Mouse (Mus musculus): ENCODE results near the gene Gli2. TPM values are rescaled to one million over a fixed set of nuclear protein-coding genes. Genes with fewer than 3 reads are reported as not detected.

Gene Gli2
- polyA plus RNA-seq, 1 experiment = not detected

DNA sequence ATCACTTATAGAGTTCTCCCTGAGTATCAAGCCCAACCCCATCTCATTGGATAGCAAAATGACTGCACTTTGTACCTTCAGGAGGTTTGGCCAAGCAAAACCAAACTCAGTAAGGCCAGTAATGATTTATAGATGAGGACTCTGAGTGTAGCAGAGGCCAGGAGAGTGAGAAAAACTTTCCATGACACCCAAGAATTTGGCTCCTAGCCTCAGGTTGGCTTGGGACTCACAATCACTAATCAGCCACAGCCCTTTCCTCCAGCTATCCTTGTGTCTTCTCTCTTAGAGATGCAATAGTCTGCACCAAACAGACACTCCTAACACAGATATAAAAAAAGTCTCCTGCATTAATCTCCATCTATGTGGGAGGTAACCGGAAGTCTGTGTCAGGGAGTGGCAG, 31.1 kb downstream of the Gli2 start:
- H3K4me3 ChIP-seq (ENCODE audit: insufficient read depth, low read depth, low read length) = no peak overlapping the region
- no peak overlapping the region for H3K27ac ChIP-seq (ENCODE audit: insufficient read depth, low read depth, low read length)
- TF ChIP-seq POLR2A (IDR thresholded peaks at IDR 0.05; ENCODE audit: insufficient read depth, low read depth, low read length) (no peak), CTCF (IDR thresholded peaks at IDR 0.05; ENCODE audit: insufficient read depth, low read depth, low read length) (no peak)
- 67% methylated on average over 1 of the region's 1 CpGs for WGBS
- H3K4me1 ChIP-seq (ENCODE audit: control insufficient read depth, insufficient read depth, low read length) = no peaks in the 10 kb centered on the region; the same call in 1 of the 2 replicates

DNA sequence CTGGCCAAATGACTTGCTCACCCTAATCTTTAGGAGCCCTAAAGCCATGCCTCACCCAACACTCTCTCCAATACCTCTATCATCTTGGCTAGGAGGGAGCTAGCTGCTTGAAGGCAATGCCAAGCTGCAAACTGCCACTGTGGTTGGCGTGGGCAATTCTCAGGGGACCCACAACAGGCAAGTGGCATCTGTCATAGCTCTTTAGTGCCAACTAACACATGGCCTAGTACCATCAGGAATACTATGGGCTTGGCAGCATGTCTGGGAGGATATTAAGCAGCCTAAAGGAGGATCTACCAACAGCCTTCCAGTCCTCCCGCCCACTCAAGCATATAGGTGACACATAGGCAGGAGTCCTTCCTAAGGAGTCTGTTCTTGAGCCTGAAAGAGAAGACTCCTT, 33.3 kb downstream of the Gli2 start:
- WGBS = 87% methylated on average over 2 of the region's 2 CpGs
- H3K27ac ChIP-seq (ENCODE audit: insufficient read depth, low read depth, low read length) = no peak overlapping the region
- no peaks in the 10 kb centered on the region for H3K4me1 ChIP-seq (ENCODE audit: control insufficient read depth, insufficient read depth, low read length)
- no peak overlapping the region for H3K4me3 ChIP-seq (ENCODE audit: insufficient read depth, low read depth, low read length)
- no peak for TF ChIP-seq CTCF (IDR thresholded peaks at IDR 0.05; ENCODE audit: insufficient read depth, low read depth, low read length)
- TF ChIP-seq POLR2A (IDR thresholded peaks at IDR 0.05; ENCODE audit: insufficient read depth, low read depth, low read length) = no peak

DNA sequence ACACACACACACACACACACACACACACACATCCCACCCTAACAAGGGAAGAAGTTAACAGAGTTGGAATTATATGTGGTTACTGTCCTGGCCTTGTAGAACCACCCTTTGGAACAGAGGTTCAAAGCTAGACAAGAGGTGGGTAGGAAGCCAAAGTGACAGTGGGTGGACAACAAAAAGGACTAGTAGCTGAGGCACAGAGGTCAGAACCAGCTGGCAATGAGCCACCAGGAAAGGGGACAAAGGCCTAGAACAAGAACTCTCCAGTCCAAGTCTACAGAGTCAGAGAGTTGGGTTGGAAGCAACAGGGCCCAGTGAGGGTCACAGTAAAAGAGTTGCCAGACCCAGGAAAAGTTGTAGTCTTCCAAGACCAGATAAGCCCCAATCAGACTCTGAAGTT, 34.4 kb downstream of the Gli2 start:
- TF ChIP-seq POLR2A (IDR thresholded peaks at IDR 0.05; ENCODE audit: insufficient read depth, low read depth, low read length) (no peak), CTCF (IDR thresholded peaks at IDR 0.05; ENCODE audit: insufficient read depth, low read depth, low read length) (no peak)
- H3K4me3 ChIP-seq (ENCODE audit: insufficient read depth, low read depth, low read length) = no peak overlapping the region
- no peaks in the 10 kb centered on the region for H3K4me1 ChIP-seq (ENCODE audit: control insufficient read depth, insufficient read depth, low read length)

GRCm38 (mm10) chr1:119016866-119017265, 36.6 kb downstream of the Gli2 start:
- Histone ChIP-seq H3K4me1 (ENCODE audit: control insufficient read depth, insufficient read depth, low read length) (no peaks in the 10 kb centered on the region), H3K27ac (ENCODE audit: insufficient read depth, low read depth, low read length) (no peak overlapping the region), H3K4me3 (ENCODE audit: insufficient read depth, low read depth, low read length) (no peak overlapping the region)
- WGBS = 30% methylated on average over 3 of the region's 3 CpGs
- TF ChIP-seq CTCF (IDR thresholded peaks at IDR 0.05; ENCODE audit: insufficient read depth, low read depth, low read length) = no peak
- TF ChIP-seq POLR2A (IDR thresholded peaks at IDR 0.05; ENCODE audit: insufficient read depth, low read depth, low read length) = no peak

More for the DNA sequence above, 34.4 kb downstream of the Gli2 start:
- H3K27ac ChIP-seq (ENCODE audit: insufficient read depth, low read depth, low read length) = no peak overlapping the region

DNA sequence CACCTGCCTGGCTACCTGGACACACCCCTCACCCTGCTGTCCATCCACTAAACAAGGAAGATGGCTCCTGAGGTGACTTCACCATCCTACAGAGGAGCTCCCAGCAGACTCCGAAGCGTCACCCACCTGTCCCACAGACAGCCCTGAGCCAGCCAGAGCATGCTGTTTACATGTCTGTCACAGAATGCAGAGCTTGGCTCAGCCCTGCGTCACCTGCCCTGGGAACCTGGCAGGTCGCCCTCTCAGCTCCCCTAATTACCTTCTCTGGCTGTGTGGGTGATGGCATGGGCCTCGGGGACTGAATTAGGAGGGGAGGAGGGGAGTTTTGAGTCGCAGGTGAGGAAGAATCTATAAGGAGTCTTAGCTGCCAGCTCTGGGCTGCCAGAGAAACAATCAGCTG, 38.3 kb downstream of the Gli2 start:
- H3K4me3 ChIP-seq (ENCODE audit: insufficient read depth, low read depth, low read length) = no peak overlapping the region
- H3K4me1 ChIP-seq (ENCODE audit: control insufficient read depth, insufficient read depth, low read length) = no peaks in the 10 kb centered on the region
- 80% methylated on average over 6 of the region's 6 CpGs for WGBS
- no peak overlapping the region for H3K27ac ChIP-seq (ENCODE audit: insufficient read depth, low read depth, low read length)
- no peak for TF ChIP-seq POLR2A (IDR thresholded peaks at IDR 0.05; ENCODE audit: insufficient read depth, low read depth, low read length)
- no peak for TF ChIP-seq CTCF (IDR thresholded peaks at IDR 0.05; ENCODE audit: insufficient read depth, low read depth, low read length)

GRCm38 (mm10) chr1:119008949-119009348, 44.5 kb downstream of the Gli2 start:
- TF ChIP-seq POLR2A (IDR thresholded peaks at IDR 0.05; ENCODE audit: insufficient read depth, low read depth, low read length) (no peak), CTCF (IDR thresholded peaks at IDR 0.05; ENCODE audit: insufficient read depth, low read depth, low read length) (no peak)
- 0 out of 2 replicates have a peak, but pooled peaks cover 4% of the 10 kb centered on the region for H3K4me1 ChIP-seq (ENCODE audit: control insufficient read depth, insufficient read depth, low read length)

GRCm38 (mm10) chr1:119003852-119004398, 49.5 kb downstream of the Gli2 start:
- H3K27ac ChIP-seq (ENCODE audit: insufficient read depth, low read depth, low read length) = no peak overlapping the region
- H3K4me3 ChIP-seq (ENCODE audit: insufficient read depth, low read depth, low read length) = no peak overlapping the region
- peaks cover 8% of the 10 kb centered on the region; the same call in 1 of the 2 replicates for H3K4me1 ChIP-seq (ENCODE audit: control insufficient read depth, insufficient read depth, low read length)
- TF ChIP-seq POLR2A (IDR thresholded peaks at IDR 0.05; ENCODE audit: insufficient read depth, low read depth, low read length) (no peak), CTCF (IDR thresholded peaks at IDR 0.05; ENCODE audit: insufficient read depth, low read depth, low read length) (no peak)
- 61% methylated on average over 1 of the region's 1 CpGs for WGBS

More at GRCm38 (mm10) chr1:119008949-119009348, 44.5 kb downstream of the Gli2 start:
- Histone ChIP-seq H3K27ac (ENCODE audit: insufficient read depth, low read depth, low read length) (no peak overlapping the region), H3K4me3 (ENCODE audit: insufficient read depth, low read depth, low read length) (no peak overlapping the region)

GRCm38 (mm10) chr1:119001454-119002034, 51.9 kb downstream of the Gli2 start:
- H3K27ac ChIP-seq (ENCODE audit: insufficient read depth, low read depth, low read length) = no peak overlapping the region
- H3K4me3 ChIP-seq (ENCODE audit: insufficient read depth, low read depth, low read length) = no peak overlapping the region
- peaks cover 8% of the 10 kb centered on the region; the same call in 1 of the 2 replicates for H3K4me1 ChIP-seq (ENCODE audit: control insufficient read depth, insufficient read depth, low read length)
- 60% methylated on average over 12 of the region's 12 CpGs for WGBS
- TF ChIP-seq CTCF (IDR thresholded peaks at IDR 0.05; ENCODE audit: insufficient read depth, low read depth, low read length) (no peak), POLR2A (IDR thresholded peaks at IDR 0.05; ENCODE audit: insufficient read depth, low read depth, low read length) (no peak)

DNA sequence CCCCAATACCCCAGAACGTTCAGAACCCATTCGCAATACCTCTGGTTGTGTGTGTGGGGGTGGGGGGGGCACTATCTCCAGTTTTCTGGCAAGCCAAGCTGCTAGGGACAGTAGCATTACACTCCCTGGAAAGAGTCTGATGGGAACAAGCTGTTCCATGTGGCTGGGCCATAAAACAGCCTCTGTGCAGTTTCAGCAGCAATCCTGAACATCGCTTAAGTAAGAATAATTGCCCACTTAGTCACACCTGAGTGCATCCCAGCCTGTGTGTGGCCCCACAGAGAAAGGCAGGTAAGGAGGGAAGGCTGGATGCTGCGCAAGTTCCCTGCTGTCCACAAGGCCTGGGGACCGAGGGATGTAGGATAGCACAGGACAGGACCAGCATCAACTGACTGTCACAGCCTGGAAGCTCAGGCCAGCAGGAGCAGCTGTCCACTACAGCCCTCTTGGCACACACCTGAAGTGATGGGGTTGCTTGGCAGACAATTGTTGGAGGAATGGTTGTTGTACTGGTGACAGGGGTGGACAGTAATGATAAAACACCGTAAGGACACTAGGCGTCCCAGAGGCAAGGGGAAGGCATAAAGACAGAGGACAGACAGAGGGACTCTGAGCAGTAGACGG, 58.8 kb downstream of the Gli2 start:
- no peak overlapping the region for H3K27ac ChIP-seq (ENCODE audit: insufficient read depth, low read depth, low read length)
- no peak overlapping the region for H3K4me3 ChIP-seq (ENCODE audit: insufficient read depth, low read depth, low read length)
- TF ChIP-seq POLR2A (IDR thresholded peaks at IDR 0.05; ENCODE audit: insufficient read depth, low read depth, low read length) (no peak), CTCF (IDR thresholded peaks at IDR 0.05; ENCODE audit: insufficient read depth, low read depth, low read length) (no peak)
- 89% methylated on average over 8 of the region's 8 CpGs for WGBS
- peaks cover 6% of the 10 kb centered on the region; the same call in 1 of the 2 replicates for H3K4me1 ChIP-seq (ENCODE audit: control insufficient read depth, insufficient read depth, low read length)

Measured in olfactory bulb, adult 2 months (tissue).